Mouse (Mus musculus) thymus, adult 2 months (tissue): ENCODE measurements around the gene Ubtf.

Source experiments
- CTCF ChIP-seq: fragments of 200-500 bp; IDR thresholded peaks from 2 replicates; pipeline ENCODE4 v1.5.1; 2012; ENCODE audit warnings: mild to moderate bottlenecking, control low read depth, low read length, moderate library complexity, borderline replicate concordance; ENCODE audit not compliant: control insufficient read depth, poor library complexity, insufficient read depth; ENCODE audit errors: extremely low read depth
- POLR2A ChIP-seq: fragments of 200-500 bp; IDR thresholded peaks from 2 replicates; pipeline ENCODE4 v1.6.1; 2012; ENCODE audit warnings: mild to moderate bottlenecking, low read length, control low read depth, moderate library complexity; ENCODE audit not compliant: control insufficient read depth, poor library complexity, insufficient read depth; ENCODE audit errors: extremely low read depth

GRCm38 (mm10) chr11:102330039-102330438 lies 10.5 kb upstream of the Ubtf start:
- TF ChIP-seq POLR2A (no peak), CTCF (no peak)
